Mouse (Mus musculus) limb, embryonic 14.5 days (tissue): Measurements from ENCODE around the gene Etv3. TPM values are rescaled to one million over a fixed set of nuclear protein-coding genes. Genes with fewer than 3 reads are reported as not detected.

Source experiments
- ATAC-seq: fragments of 200-750 bp; cut with Nextera tagmentation; 2 replicates; pipeline ENCODE4 v1.8.0; 2017; ENCODE audit warnings: low read depth, moderate number of reproducible peaks, moderate TSS enrichment; ENCODE audit not compliant: low FRiP score
- DNase-seq: peaks from one replicate; pipeline ENCODE4 v3.0.0-alpha.2; 2015; ENCODE audit warnings: low spot score
- H3K27ac ChIP-seq: fragments of 300-500 bp; sonication (generic); replicated peaks from 2 replicates; pipeline ENCODE4 v1.5.1; 2014; ENCODE audit warnings: low read depth, mild to moderate bottlenecking, low read length, moderate library complexity, mixed read lengths
- H3K27me3 ChIP-seq: fragments of 300-500 bp; sonication (generic); 2 replicates; pipeline ENCODE4 v1.6.1; 2014; ENCODE audit warnings: low read length, mixed read lengths; ENCODE audit not compliant: control insufficient read depth, insufficient read depth
- H3K36me3 ChIP-seq: fragments of 300-500 bp; sonication (generic); 2 replicates; pipeline ENCODE4 v1.6.1; 2014; ENCODE audit warnings: mild to moderate bottlenecking, low read length, moderate library complexity, mixed read lengths; ENCODE audit not compliant: control insufficient read depth, insufficient read depth
- H3K4me1 ChIP-seq: fragments of 300-500 bp; sonication (generic); 2 replicates; pipeline ENCODE4 v1.6.1; 2014; ENCODE audit warnings: antibody characterized with exemption, low read length, mixed read lengths; ENCODE audit not compliant: control insufficient read depth, insufficient read depth
- H3K4me2 ChIP-seq: fragments of 300-500 bp; sonication (generic); replicated peaks from 2 replicates; pipeline ENCODE4 v1.6.1; 2014; ENCODE audit warnings: low read depth, mild to moderate bottlenecking, low read length, moderate library complexity; ENCODE audit not compliant: severe bottlenecking
- H3K4me3 ChIP-seq: fragments of 300-500 bp; sonication (generic); replicated peaks from 2 replicates; pipeline ENCODE4 v1.5.1; 2014; ENCODE audit warnings: low read length
- H3K9ac ChIP-seq: fragments of 300-500 bp; sonication (generic); 2 replicates; pipeline ENCODE4 v1.6.1; 2014; ENCODE audit warnings: mild to moderate bottlenecking, low read depth, low read length, moderate library complexity; ENCODE audit not compliant: severe bottlenecking
- H3K9me3 ChIP-seq: fragments of 300-500 bp; sonication (generic); 2 replicates; pipeline ENCODE4 v1.6.1; 2016; ENCODE audit warnings: low read length; ENCODE audit not compliant: control insufficient read depth
- POLR2A ChIP-seq: fragments of 200-500 bp; IDR thresholded peaks from 2 replicates; pipeline ENCODE4 v1.8.0; 2012; ENCODE audit warnings: inconsistent platforms, mild to moderate bottlenecking, moderate library complexity, borderline replicate concordance; ENCODE audit not compliant: insufficient read depth, insufficient read length; ENCODE audit errors: extremely low read depth
- WGBS: fragments of 180-500 bp; shearing (Covaris S2); extraction: QIAGEN DNeasy Blood & Tissue Kit; methylation state at CpG from one replicate; pipeline ENCODE4 v1.1.7; 2014; 5-methylcytosine and 5-hydroxymethylcytosine counted together
- polyA plus RNA-seq, 2 experiments: library from polyadenylated mRNA; depleted of rRNA in 1 of 2; stranded (reverse) in 1 of 2; unstranded in 1 of 2; fragments of >200 nt; fragmentation: Nextera tagmentation in 1 of 2; extraction: Ambion mirVana in 1 of 2; gene quantifications; 2 replicates each; pipeline versions ENCODE4 v1.2.1 to v1.2.3; 2012 to 2014

The Etv3 gene
- polyA plus RNA-seq, 2 experiments, result 17.1 to 18.7 TPM

- peaks cover 9% of the 10 kb centered on the region; the same call in 1 of the 2 replicates for H3K4me1 ChIP-seq
- H3K27me3 ChIP-seq, result no peaks in the 10 kb centered on the region
- WGBS, result 52% methylated on average over 1 of the region's 1 CpGs
- ATAC-seq (no peak), DNase-seq (no peak)
- H3K36me3 ChIP-seq, result no peaks in the 10 kb centered on the region
- no peak overlapping the region for H3K27ac ChIP-seq
- no peaks in the 10 kb centered on the region for H3K9me3 ChIP-seq
- no peak for TF ChIP-seq POLR2A
- H3K9ac ChIP-seq, result no peak overlapping the region
- H3K4me3 ChIP-seq, result no peak overlapping the region
- no peak overlapping the region for H3K4me2 ChIP-seq
These were observed 3.4 kb upstream of the Etv3 start for GRCm38 (mm10) chr3:87521833-87522232.

- H3K9me3 ChIP-seq, result no peaks in the 10 kb centered on the region
- WGBS, result 89% methylated on average over 9 of the region's 9 CpGs
- no peak overlapping the region for H3K27ac ChIP-seq
These were observed 1.5 kb upstream of the Etv3 start for GRCm38 (mm10) chr3:87523701-87524100.

GRCm38 (mm10) chr3:87525837-87526570 is 797 bp downstream of the Etv3 start:
- Histone ChIP-seq H3K36me3 (peaks cover 36% of the 10 kb centered on the region), H3K9me3 (no peaks in the 10 kb centered on the region), H3K27me3 (no peaks in the 10 kb centered on the region), H3K27ac (peak overlapping the region; percentile 77), H3K4me1 (peaks cover 9% of the 10 kb centered on the region; the same call in 1 of the 2 replicates), H3K4me2 (peak overlapping the region; percentile 65), H3K9ac (peak overlapping the region; percentile 97), H3K4me3 (peak overlapping the region; percentile 80)
- ATAC-seq (peak; percentile 32; the same call in 1 of the 2 replicates), DNase-seq (no peak)
- TF ChIP-seq POLR2A, result no peak
- WGBS, result 5% methylated on average over 27 of the region's 27 CpGs

More at GRCm38 (mm10) chr3:87523701-87524100, 1.5 kb upstream of the Etv3 start:
- peaks cover 9% of the 10 kb centered on the region; the same call in 1 of the 2 replicates for H3K4me1 ChIP-seq
- no peak overlapping the region for H3K4me3 ChIP-seq
- DNase-seq, result no peak
- no peak overlapping the region for H3K4me2 ChIP-seq
- H3K9ac ChIP-seq, result no peak overlapping the region
- no peaks in the 10 kb centered on the region for H3K27me3 ChIP-seq
- TF ChIP-seq POLR2A, result no peak
- no peak for ATAC-seq
- H3K36me3 ChIP-seq, result peaks cover 15% of the 10 kb centered on the region

GRCm38 (mm10) chr3:87527139-87527538 is 1.9 kb downstream of the Etv3 start:
- no peak for TF ChIP-seq POLR2A
- DNase-seq, result no peak
- no peak overlapping the region for H3K27ac ChIP-seq
- peaks cover 46% of the 10 kb centered on the region for H3K36me3 ChIP-seq
- no peak for ATAC-seq
- no peak overlapping the region for H3K9ac ChIP-seq
- peaks cover 9% of the 10 kb centered on the region; the same call in 1 of the 2 replicates for H3K4me1 ChIP-seq
- H3K4me2 ChIP-seq, result no peak overlapping the region
- no peak overlapping the region for H3K4me3 ChIP-seq
- WGBS, result 82% methylated on average over 12 of the region's 12 CpGs
- H3K27me3 ChIP-seq, result no peaks in the 10 kb centered on the region
- no peaks in the 10 kb centered on the region for H3K9me3 ChIP-seq

- TF ChIP-seq POLR2A, result no peak
- Histone ChIP-seq H3K4me3 (no peak overlapping the region), H3K27me3 (no peaks in the 10 kb centered on the region), H3K4me2 (no peak overlapping the region), H3K9ac (no peak overlapping the region), H3K36me3 (peaks cover 55% of the 10 kb centered on the region), H3K27ac (no peak overlapping the region), H3K4me1 (peaks cover 9% of the 10 kb centered on the region; the same call in 1 of the 2 replicates), H3K9me3 (no peaks in the 10 kb centered on the region)
- 87% methylated on average over 8 of the region's 8 CpGs for WGBS
- ATAC-seq (no peak), DNase-seq (no peak)
These were observed 2.8 kb downstream of the Etv3 start for GRCm38 (mm10) chr3:87528021-87528420.
